Mouse (Mus musculus) neural tube, embryonic 15.5 days (tissue): ENCODE measurements around the gene Insl3. TPM values are rescaled to one million over a fixed set of nuclear protein-coding genes. Genes with fewer than 3 reads are reported as not detected.

ENCODE experiments used
- ATAC-seq: fragments of 200-750 bp; cut with Nextera tagmentation; 2 replicates; pipeline ENCODE4 v1.8.0; 2017; ENCODE audit warnings: mild to moderate bottlenecking, moderate TSS enrichment, moderate library complexity; ENCODE audit not compliant: low FRiP score
- H3K27ac ChIP-seq: fragments of 300-500 bp; sonication (generic); replicated peaks from 2 replicates; pipeline ENCODE4 v1.5.1; 2015; ENCODE audit warnings: mild to moderate bottlenecking, inconsistent platforms
- H3K27me3 ChIP-seq: fragments of 300-500 bp; sonication (generic); replicated peaks from 2 replicates; pipeline ENCODE4 v1.6.1; 2015; ENCODE audit warnings: inconsistent platforms
- H3K36me3 ChIP-seq: fragments of 300-500 bp; sonication (generic); 2 replicates; pipeline ENCODE4 v1.6.1; 2015; ENCODE audit warnings: inconsistent platforms
- H3K4me1 ChIP-seq: fragments of 300-500 bp; sonication (generic); 2 replicates; pipeline ENCODE4 v1.6.1; 2015; ENCODE audit warnings: inconsistent platforms
- H3K4me2 ChIP-seq: fragments of 300-500 bp; sonication (generic); 2 replicates; pipeline ENCODE4 v1.6.1; 2015; ENCODE audit warnings: inconsistent platforms, mild to moderate bottlenecking, moderate library complexity
- H3K4me3 ChIP-seq: fragments of 300-500 bp; sonication (generic); replicated peaks from 2 replicates; pipeline ENCODE4 v1.5.1; 2015; ENCODE audit warnings: mild to moderate bottlenecking, inconsistent platforms
- H3K9ac ChIP-seq: fragments of 300-500 bp; sonication (generic); replicated peaks from 2 replicates; pipeline ENCODE4 v1.6.1; 2015; ENCODE audit warnings: mild to moderate bottlenecking, inconsistent platforms
- H3K9me3 ChIP-seq: fragments of 300-500 bp; sonication (generic); replicated peaks from 2 replicates; pipeline ENCODE4 v1.6.1; 2016; ENCODE audit warnings: inconsistent platforms
- WGBS: fragments of 180-500 bp; shearing (Covaris S2); methylation state at CpG from one replicate; pipeline ENCODE4 v1.1.7; 2015; ENCODE audit warnings: mixed read lengths; 5-methylcytosine and 5-hydroxymethylcytosine counted together
- polyA plus RNA-seq: library from polyadenylated mRNA; unstranded; fragments of >200 nt; fragmentation: Nextera tagmentation; extraction: Ambion mirVana; gene quantifications from 2 replicates; pipeline ENCODE4 v1.2.1, GENCODE M21; 2015

Gene Insl3
- polyA plus RNA-seq, 1 experiment from 2014 or later = 1.4 TPM

DNA sequence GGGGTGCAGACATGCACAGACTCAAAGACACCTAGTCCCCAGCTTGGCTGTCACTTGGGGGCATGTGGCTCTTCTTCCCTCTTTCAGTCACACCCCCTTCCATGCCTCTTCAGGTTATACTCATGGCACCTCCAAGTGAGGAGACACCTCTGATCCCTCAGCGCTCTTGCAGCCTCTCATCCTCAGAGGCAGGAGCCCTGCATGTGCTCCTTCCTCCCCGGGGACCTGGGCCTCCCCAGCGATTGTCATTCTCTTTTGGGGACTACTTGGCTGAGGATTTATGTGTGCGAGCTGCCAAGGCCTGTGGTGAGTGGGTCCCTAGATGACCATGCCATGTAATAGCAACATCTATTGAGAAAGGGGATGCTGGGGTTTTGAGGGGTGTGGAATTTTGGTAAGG is 10.8 kb upstream of the Insl3 start:
- Histone ChIP-seq H3K27me3 (peaks cover 75% of the 10 kb centered on the region), H3K9me3 (no peaks in the 10 kb centered on the region), H3K4me1 (peaks cover 31% of the 10 kb centered on the region), H3K36me3 (no peaks in the 10 kb centered on the region), H3K4me2 (no peak overlapping the region), H3K9ac (no peak overlapping the region), H3K27ac (no peak overlapping the region), H3K4me3 (no peak overlapping the region)
- no peak for ATAC-seq
- WGBS = 51% methylated on average over 4 of the region's 4 CpGs

DNA sequence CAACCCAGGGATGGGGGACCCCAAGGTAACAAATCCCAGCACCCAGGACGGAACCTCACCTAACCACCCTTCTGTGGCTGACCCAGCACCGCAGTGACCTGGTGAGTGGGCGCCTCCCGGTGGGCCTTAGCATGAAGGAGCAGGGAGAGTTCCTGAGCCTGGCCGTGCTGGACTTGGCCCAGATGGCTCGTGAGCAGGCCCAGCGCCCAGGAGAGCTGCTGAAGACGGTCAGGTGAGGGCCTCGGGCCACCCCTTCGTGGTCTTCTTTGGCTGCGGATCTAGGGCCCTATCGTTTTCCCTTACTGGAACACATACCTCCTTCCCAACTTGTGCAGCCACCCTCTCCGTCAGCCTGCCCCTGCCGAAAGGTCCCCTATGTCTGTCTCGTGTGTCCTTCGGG is 9.9 kb upstream of the Insl3 start:
- 15% methylated on average over 16 of the region's 16 CpGs for WGBS
- Histone ChIP-seq H3K4me3 (peak overlapping the region; percentile 35), H3K9me3 (no peaks in the 10 kb centered on the region), H3K36me3 (no peaks in the 10 kb centered on the region), H3K9ac (peak overlapping the region; percentile 43; the same call in 1 of the 2 replicates), H3K27me3 (peaks cover 84% of the 10 kb centered on the region), H3K4me1 (peaks cover 31% of the 10 kb centered on the region), H3K4me2 (peak overlapping the region; percentile 62), H3K27ac (no peak overlapping the region)
- no peak for ATAC-seq

DNA sequence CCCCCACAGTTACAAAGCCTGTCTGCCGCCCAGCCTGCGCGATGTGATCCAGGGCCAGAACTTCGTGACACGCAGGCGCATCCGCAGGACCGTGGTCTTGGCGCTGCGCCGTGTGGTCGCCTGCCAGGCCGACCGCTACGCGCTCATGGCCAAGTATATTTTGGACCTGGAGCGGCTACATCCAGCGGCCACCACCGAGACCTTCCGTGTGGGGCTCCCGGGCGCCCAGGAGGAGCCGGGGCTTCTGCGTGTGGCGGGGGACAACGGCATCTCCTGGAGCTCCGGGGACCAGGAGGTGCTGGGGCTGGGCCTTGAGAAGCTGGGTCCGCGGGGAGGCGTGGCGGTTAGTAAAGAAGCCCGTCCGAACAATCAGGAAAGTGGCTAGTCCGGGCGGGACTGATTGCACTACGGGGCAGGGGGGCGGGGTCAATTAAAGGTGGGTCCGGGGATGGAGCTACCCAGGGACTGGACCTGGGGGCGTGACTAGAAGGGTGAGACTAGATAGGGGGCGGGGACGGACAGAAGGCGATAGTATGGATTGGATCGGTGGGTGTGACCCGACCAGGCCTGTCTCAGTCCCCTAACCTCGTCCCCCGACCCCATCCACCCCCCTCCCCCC is 9.4 kb upstream of the Insl3 start:
- peak overlapping the region; percentile 35 for H3K4me3 ChIP-seq
- no peaks in the 10 kb centered on the region for H3K9me3 ChIP-seq
- H3K36me3 ChIP-seq = no peaks in the 10 kb centered on the region
- H3K27me3 ChIP-seq = peaks cover 89% of the 10 kb centered on the region
- peak overlapping the region; percentile 62 for H3K4me2 ChIP-seq
- 5% methylated on average over 45 of the region's 46 CpGs for WGBS
- H3K9ac ChIP-seq = peak overlapping the region; percentile 43; the same call in 1 of the 2 replicates
- peaks cover 31% of the 10 kb centered on the region for H3K4me1 ChIP-seq
- H3K27ac ChIP-seq = no peak overlapping the region
- ATAC-seq = no peak

DNA sequence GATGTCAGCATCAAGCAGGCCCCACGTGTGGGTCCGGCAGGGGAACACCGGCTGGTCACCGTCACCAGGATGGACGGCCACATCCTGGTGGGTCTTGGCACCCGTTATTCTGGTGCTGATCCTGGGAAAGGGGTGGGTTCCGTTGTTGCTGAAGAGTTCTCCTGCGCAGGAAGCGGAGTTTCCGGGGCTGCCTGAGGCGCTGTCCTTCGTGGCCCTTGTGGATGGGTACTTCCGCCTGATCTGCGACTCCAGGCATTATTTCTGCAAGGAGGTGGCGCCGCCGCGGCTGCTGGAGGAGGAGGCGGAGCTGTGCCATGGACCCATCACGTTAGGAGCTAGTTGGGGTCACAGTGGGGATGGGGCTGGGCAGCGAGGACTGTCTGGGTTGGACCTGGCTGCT is 8.5 kb upstream of the Insl3 start:
- peak overlapping the region; percentile 7; the same call in 1 of the 2 replicates for H3K4me2 ChIP-seq
- H3K27me3 ChIP-seq = peaks cover 95% of the 10 kb centered on the region

DNA sequence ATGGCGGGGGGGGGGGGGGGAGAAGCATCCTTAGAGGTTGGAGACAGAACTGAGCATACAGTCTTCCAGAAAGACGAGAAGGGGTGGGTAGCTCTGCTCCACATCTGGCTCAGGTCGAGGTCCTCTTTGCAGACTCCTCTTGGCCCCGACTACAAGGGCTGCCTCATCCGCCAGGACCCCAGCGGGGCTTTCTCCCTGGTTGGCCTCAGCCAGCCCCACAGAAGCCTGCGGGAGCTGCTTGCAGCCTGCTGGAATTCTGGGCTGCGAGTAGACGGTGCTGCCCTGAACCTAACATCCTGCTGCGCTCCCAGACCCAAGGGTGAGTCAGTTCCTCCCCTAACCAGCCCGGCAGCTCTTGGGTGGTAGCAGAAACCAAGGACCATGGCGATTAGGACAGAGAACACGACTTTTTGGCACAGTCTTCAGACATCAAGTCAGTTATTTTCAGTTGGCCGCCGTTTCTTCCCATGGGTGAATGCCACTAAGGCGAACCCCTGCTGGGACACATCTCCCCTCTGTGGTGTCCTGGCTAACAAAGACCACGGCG is 7.6 kb upstream of the Insl3 start:
- H3K9ac ChIP-seq = no peak overlapping the region
- peaks cover 37% of the 10 kb centered on the region for H3K4me1 ChIP-seq
- H3K4me3 ChIP-seq = no peak overlapping the region
- H3K4me2 ChIP-seq = no peak overlapping the region
- no peaks in the 10 kb centered on the region for H3K36me3 ChIP-seq
- no peak for ATAC-seq
- peaks cover 98% of the 10 kb centered on the region for H3K27me3 ChIP-seq
- 8% methylated on average over 18 of the region's 18 CpGs for WGBS
- no peaks in the 10 kb centered on the region for H3K9me3 ChIP-seq
- no peak overlapping the region for H3K27ac ChIP-seq

More for the DNA sequence above, 8.5 kb upstream of the Insl3 start:
- H3K4me1 ChIP-seq = peaks cover 35% of the 10 kb centered on the region
- WGBS = 14% methylated on average over 21 of the region's 21 CpGs
- H3K9ac ChIP-seq = no peak overlapping the region
- H3K9me3 ChIP-seq = no peaks in the 10 kb centered on the region
- H3K36me3 ChIP-seq = no peaks in the 10 kb centered on the region
- ATAC-seq = no peak
- H3K27ac ChIP-seq = no peak overlapping the region
- H3K4me3 ChIP-seq = 0 out of 2 replicates have a peak overlapping the region, but pooled peaks have one; percentile 3

DNA sequence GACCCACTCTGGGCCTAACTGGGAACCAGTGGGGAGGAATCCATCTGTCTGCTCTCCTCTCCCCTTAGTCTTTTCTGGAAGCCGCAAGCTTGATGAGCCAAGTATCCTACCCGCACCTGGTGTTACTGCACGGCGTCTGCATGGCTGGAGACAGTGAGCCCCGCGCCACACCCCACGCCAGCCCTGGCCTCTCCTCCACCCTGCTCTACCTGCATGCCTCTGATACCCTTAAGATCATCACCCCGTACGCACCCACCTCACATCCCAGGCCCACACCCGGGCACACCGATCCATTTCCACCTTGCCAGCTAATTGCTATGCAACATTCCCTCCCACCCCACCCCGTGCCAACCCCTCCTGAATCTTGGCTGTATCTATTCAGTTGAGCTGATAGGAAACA is 6.2 kb upstream of the Insl3 start:
- WGBS = 55% methylated on average over 12 of the region's 12 CpGs
- Histone ChIP-seq H3K27ac (no peak overlapping the region), H3K4me2 (no peak overlapping the region), H3K27me3 (peaks cover 100% of the 10 kb centered on the region), H3K4me1 (peaks cover 40% of the 10 kb centered on the region), H3K4me3 (no peak overlapping the region), H3K9me3 (no peaks in the 10 kb centered on the region), H3K9ac (no peak overlapping the region), H3K36me3 (no peaks in the 10 kb centered on the region)
- ATAC-seq = no peak

DNA sequence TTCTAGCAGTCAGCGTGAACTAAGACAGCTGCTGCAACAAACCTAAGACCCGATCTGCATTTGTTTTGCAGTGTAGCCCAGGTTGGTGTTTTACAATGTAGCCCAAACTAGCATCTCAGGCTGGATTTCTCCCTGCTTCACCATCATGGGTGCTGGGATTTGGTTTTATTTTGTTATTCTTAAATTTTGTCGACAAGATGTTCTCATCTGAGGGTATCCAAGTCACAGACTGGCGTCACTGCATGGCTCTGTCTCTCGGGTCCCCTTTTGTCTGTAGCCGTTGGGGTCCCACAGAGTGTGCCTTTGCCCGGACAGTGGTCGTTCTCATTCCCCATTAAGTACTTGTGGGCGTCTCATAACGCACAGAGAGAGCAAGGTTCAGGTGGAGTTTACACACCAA is 4.3 kb upstream of the Insl3 start:
- no peaks in the 10 kb centered on the region for H3K9me3 ChIP-seq
- H3K4me3 ChIP-seq = no peak overlapping the region
- H3K27me3 ChIP-seq = peaks cover 100% of the 10 kb centered on the region
- no peak overlapping the region for H3K9ac ChIP-seq
- no peaks in the 10 kb centered on the region for H3K36me3 ChIP-seq
- H3K4me2 ChIP-seq = no peak overlapping the region
- 16% methylated on average over 10 of the region's 10 CpGs for WGBS
- peaks cover 40% of the 10 kb centered on the region for H3K4me1 ChIP-seq
- no peak for ATAC-seq
- H3K27ac ChIP-seq = no peak overlapping the region

DNA sequence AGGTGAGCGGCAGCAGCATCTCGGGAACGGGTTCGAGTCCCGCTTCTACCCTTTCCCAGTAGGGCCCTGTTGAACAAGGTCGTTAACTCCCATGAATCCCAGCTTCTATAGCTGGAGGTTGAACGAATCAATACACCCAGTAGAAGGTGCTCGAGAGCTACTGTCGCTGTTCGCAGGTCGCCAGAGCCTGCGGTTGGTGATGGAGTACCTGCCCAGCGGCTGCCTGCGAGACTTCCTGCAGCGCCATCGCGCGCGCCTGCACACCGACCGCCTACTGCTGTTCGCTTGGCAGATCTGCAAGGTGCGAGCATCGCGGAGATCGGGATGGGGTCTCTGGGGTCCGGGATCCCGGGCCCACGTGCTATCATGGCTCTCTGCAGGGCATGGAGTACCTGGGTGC is 3.4 kb upstream of the Insl3 start:
- H3K9me3 ChIP-seq = no peaks in the 10 kb centered on the region
- H3K27me3 ChIP-seq = peaks cover 100% of the 10 kb centered on the region
- no peak overlapping the region for H3K27ac ChIP-seq
- peaks cover 34% of the 10 kb centered on the region for H3K4me1 ChIP-seq
- peak overlapping the region; percentile 70 for H3K4me2 ChIP-seq
- H3K9ac ChIP-seq = peak overlapping the region; percentile 31
- no peaks in the 10 kb centered on the region for H3K36me3 ChIP-seq
- 4% methylated on average over 29 of the region's 29 CpGs for WGBS
- H3K4me3 ChIP-seq = peak overlapping the region; percentile 46
- ATAC-seq = peak; percentile 60

DNA sequence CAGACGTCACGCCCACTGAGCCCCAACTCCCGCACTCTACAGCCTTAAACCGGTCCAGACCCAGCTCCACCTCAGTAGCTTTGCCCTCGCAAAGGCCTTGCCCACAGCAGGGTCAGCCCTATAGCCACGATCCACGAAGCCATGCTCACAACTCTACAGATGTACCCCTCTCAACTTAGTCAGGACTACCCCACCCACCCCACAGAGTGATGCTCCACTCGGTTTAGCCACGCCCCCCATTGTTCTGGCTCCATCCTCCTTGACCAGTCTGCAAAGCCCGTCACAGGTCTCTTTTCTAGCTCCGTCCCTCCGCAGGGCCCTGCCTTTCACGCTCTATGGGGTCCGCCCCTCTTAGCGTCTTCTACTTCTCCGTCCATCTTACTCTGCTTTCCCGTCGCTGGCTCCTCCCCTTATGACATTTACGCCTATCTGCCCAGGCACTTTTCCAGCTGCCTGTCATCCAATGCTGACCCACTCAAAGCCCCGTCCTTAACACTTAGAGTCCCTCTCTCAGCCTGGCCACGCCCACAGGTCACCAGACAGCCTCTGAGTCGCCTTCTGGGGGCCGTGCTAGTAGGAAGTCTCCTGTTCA is 2.8 kb upstream of the Insl3 start:
- Histone ChIP-seq H3K9me3 (no peaks in the 10 kb centered on the region), H3K27ac (no peak overlapping the region), H3K27me3 (peaks cover 100% of the 10 kb centered on the region), H3K36me3 (no peaks in the 10 kb centered on the region), H3K9ac (peak overlapping the region; percentile 31), H3K4me1 (peaks cover 30% of the 10 kb centered on the region), H3K4me2 (peak overlapping the region; percentile 70), H3K4me3 (peak overlapping the region; percentile 46)
- ATAC-seq = peak; percentile 63
- 3% methylated on average over 23 of the region's 23 CpGs for WGBS

DNA sequence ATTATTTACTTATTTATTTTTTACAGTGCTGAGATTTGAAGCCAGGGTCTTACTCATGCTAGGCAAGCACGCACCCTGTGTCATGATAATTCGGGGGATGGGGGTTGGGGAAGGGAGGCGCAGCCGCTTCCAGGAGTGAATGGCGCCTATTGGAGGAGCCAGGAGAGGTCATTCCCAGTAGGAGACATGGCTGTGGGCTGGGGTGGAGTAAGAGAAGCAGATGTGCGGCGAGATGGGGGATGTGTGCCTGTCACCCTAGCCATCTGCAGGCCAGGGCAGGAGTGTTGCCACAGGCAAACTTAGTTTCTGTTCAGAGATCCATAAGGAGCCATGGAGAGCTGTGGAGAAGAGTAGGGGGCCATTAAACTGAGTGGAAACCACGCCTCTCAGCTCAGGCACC is 1.4 kb upstream of the Insl3 start:
- Histone ChIP-seq H3K9ac (no peak overlapping the region), H3K9me3 (no peaks in the 10 kb centered on the region), H3K4me3 (no peak overlapping the region), H3K27me3 (peaks cover 100% of the 10 kb centered on the region), H3K36me3 (no peaks in the 10 kb centered on the region), H3K27ac (no peak overlapping the region), H3K4me1 (peaks cover 27% of the 10 kb centered on the region), H3K4me2 (no peak overlapping the region)
- 5% methylated on average over 8 of the region's 8 CpGs for WGBS
- no peak for ATAC-seq

DNA sequence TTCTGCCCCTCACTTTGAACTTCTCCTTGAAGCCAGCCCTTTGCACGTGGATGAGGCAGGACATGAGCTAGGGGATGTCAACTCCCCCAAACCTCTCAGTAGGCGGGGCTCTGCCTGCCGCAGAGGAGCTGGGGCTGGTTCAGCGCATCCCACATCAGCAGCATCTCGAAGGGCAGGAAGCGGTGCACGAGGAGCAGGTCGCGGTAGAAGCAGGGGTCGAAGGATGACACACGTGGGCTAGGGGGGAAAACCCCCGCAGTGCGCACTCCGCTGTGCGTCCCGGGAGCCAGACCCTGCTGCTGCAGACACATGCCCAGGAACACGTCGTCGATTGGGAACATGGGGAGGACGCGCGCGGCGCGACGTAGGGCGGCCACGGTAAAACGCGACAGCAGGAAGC is 3.5 kb downstream of the Insl3 start:
- 0 out of 2 replicates have a peak overlapping the region, but pooled peaks have one; percentile 29 for H3K4me3 ChIP-seq
- 0 out of 2 replicates have a peak, but pooled peaks have one; percentile 5 for ATAC-seq
- WGBS = 3% methylated on average over 30 of the region's 30 CpGs
- no peak overlapping the region for H3K9ac ChIP-seq
- H3K9me3 ChIP-seq = no peaks in the 10 kb centered on the region
- H3K4me1 ChIP-seq = peaks cover 20% of the 10 kb centered on the region
- H3K36me3 ChIP-seq = no peaks in the 10 kb centered on the region
- peaks cover 93% of the 10 kb centered on the region for H3K27me3 ChIP-seq
- peak overlapping the region; percentile 30 for H3K4me2 ChIP-seq
- H3K27ac ChIP-seq = no peak overlapping the region
